Mouse (Mus musculus) bone marrow, adult 2 months (tissue): ENCODE data around the gene Fos. TPM values are rescaled to one million over a fixed set of nuclear protein-coding genes. Genes with fewer than 3 reads are reported as not detected.
A peak's percentile ranks its signal among the peaks of the same experiment; 100 is the strongest.
"Not testable (repeated sequence)": the region's sequence is repeated elsewhere in the genome, so short reads cannot be mapped to it uniquely, and the experiment has no call there.

ENCODE experiments used
- H3K27ac ChIP-seq: fragments of 200-500 bp; 2 replicates; pipeline ENCODE4 v1.5.1; 2012; ENCODE audit warnings: low read depth, mild to moderate bottlenecking, control low read depth, inconsistent platforms, low read length; ENCODE audit not compliant: control insufficient read depth, poor library complexity, insufficient read depth
- H3K4me1 ChIP-seq: fragments of 200-500 bp; 2 replicates; pipeline ENCODE4 v1.6.1; 2011; ENCODE audit warnings: low read length; ENCODE audit not compliant: control insufficient read depth, insufficient read depth
- H3K4me3 ChIP-seq: fragments of 200-500 bp; replicated peaks from 2 replicates; pipeline ENCODE3; 2011; ENCODE audit warnings: mild to moderate bottlenecking, low read depth, low read length, control low read depth; ENCODE audit not compliant: control insufficient read depth
- CTCF ChIP-seq: fragments of 200-500 bp; IDR thresholded peaks from 2 replicates; pipeline ENCODE4 v1.5.1; 2011; ENCODE audit warnings: low read length, control low read depth; ENCODE audit not compliant: control insufficient read depth, insufficient read depth
- POLR2A ChIP-seq: fragments of 200-500 bp; IDR thresholded peaks from 2 replicates; pipeline ENCODE4 v1.6.1; 2011; ENCODE audit warnings: low read depth, mild to moderate bottlenecking, control low read depth, low read length, borderline replicate concordance; ENCODE audit not compliant: control insufficient read depth
- WGBS: fragments of 180-500 bp; shearing (Covaris S2); methylation state at CpG from one replicate; pipeline ENCODE4 v1.1.7; 2018; 5-methylcytosine and 5-hydroxymethylcytosine counted together
- polyA plus RNA-seq: library from polyadenylated mRNA; stranded (reverse); fragments of >200 nt; gene quantifications from 2 replicates; pipeline ENCODE4 v1.2.4, GENCODE M21; 2011; ENCODE audit warnings: low replicate concordance; ENCODE audit not compliant: missing spikeins, insufficient read depth, insufficient read length

The Fos gene
- polyA plus RNA-seq, 1 experiment = 8.6 TPM

GRCm38 (mm10) chr12:85518009-85518408, 44.3 kb downstream of the Fos start:
- 31% methylated on average over 5 of the region's 5 CpGs for WGBS
- Histone ChIP-seq H3K4me1 (no peaks in the 10 kb centered on the region; the same call in 1 of the 2 replicates), H3K27ac (peak overlapping the region; percentile 29), H3K4me3 (no peak overlapping the region)
- TF ChIP-seq POLR2A = no peak
- no peak for TF ChIP-seq CTCF

DNA sequence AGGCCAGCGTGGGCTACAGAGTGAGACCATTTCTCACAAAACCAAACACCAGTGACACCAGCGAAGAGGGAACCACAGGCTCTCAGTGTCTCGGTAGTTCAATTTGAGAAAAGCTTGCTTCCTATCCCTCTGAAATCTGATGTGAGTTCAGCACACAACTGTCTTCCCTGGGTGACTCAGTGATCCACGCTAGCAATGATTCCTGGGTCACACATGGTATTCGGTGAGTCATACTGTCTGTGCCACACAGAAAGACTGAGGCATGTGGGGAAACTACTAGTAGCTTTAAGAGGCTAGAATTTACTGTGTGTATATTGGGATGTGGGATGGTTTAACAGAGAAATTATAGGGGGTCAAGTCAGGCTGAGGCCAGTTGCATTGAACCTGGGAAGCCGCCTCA, 45.9 kb downstream of the Fos start:
- 79% methylated on average over 6 of the region's 6 CpGs for WGBS
- Histone ChIP-seq H3K27ac (no peak overlapping the region), H3K4me3 (no peak overlapping the region), H3K4me1 (no peaks in the 10 kb centered on the region; the same call in 1 of the 2 replicates)
- TF ChIP-seq POLR2A (no peak), CTCF (no peak)

DNA sequence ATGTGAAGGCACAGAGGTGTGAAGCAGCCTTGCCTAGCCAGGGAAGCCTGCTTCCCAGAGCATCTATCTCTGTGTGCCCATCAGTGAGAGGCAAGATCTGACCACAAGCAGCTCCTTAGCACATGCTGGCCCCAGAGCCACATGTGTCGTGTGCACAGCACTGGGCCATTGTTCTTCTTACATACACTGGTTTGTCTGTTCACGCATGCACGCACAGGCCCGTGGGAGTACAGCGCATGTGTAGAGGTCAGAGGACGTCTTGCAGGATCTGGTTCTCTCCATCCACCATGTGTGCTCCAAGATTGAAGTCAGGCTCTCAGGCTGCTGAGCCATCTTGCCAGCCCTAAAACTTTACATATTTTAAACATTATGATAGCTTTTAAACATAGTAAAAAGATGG, 47.4 kb downstream of the Fos start:
- 86% methylated on average over 6 of the region's 6 CpGs for WGBS
- TF ChIP-seq CTCF (no peak), POLR2A (no peak)
- no peak overlapping the region for H3K4me3 ChIP-seq
- no peaks in the 10 kb centered on the region; the same call in 1 of the 2 replicates for H3K4me1 ChIP-seq
- no peak overlapping the region for H3K27ac ChIP-seq

DNA sequence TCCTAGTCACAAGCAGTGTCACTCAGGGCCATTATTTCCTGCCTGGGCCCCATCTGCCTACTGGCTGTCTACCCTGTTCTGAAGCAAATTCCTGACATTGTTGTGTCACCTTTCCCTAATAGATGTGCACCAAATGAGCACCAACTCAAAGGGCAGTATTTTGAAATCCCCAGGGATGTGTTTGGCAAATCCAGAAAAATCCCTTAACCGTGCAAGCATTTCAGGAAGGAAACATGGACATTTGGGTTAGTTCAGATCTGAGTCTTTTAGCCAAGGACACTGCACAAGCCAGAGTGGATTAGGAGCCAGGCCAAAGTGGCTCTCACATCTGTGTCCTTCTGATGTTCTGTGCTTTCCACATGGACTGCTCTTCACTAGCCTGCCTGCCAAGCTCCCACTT, 48.0 kb downstream of the Fos start:
- Histone ChIP-seq H3K4me3 (no peak overlapping the region), H3K4me1 (no peaks in the 10 kb centered on the region; the same call in 1 of the 2 replicates), H3K27ac (no peak overlapping the region)
- WGBS = 62% methylated on average over 1 of the region's 1 CpGs
- no peak for TF ChIP-seq POLR2A
- no peak for TF ChIP-seq CTCF

DNA sequence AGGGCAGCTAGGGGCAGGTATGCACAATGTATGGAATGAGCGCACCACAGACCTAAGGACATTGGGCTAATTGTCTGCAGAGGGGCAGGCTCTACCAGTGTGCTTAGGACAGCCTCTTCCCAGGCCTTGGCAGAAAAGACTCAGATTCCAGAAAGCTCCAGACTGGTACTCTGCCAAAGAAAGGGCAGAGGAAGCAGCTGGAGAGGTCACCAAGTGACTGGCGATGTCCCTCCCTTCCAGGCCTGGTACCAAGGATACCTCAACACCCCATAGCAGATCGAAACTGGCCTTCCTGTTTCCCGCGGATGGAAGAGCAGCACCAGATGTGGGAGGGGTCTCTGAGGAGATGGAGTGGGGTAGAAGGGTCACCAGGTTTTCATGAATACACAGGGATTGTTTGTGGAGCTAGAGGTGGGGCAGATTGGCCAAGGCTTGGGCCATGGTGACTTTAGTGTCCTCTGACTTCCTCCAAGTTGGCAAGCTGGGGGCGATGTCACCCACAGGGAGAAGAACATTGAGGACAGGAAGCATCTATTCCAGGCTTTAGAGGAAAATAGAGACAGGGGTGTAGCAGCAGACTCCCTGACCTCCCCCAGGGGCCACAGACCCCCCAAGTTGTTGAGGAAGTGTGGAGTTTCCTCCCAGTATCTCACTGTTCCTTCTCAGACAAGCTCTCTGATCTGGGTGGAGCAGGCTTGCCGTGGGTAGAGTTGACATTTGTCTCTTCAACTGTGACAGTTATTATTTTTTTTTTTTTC, 49.1 kb downstream of the Fos start:
- WGBS = 51% methylated on average over 7 of the region's 7 CpGs
- H3K27ac ChIP-seq = no peak overlapping the region
- H3K4me3 ChIP-seq = no peak overlapping the region
- TF ChIP-seq POLR2A = no peak
- TF ChIP-seq CTCF = no peak
- H3K4me1 ChIP-seq = no peaks in the 10 kb centered on the region; the same call in 1 of the 2 replicates

GRCm38 (mm10) chr12:85523421-85524192, 49.9 kb downstream of the Fos start:
- no peak overlapping the region for H3K4me3 ChIP-seq
- H3K27ac ChIP-seq = no peak overlapping the region
- H3K4me1 ChIP-seq = no peaks in the 10 kb centered on the region
- WGBS = 66% methylated on average over 14 of the region's 14 CpGs
- TF ChIP-seq CTCF = no peak
- TF ChIP-seq POLR2A = no peak

GRCm38 (mm10) chr12:85524193-85524858, 50.6 kb downstream of the Fos start:
- 69% methylated on average over 8 of the region's 8 CpGs for WGBS
- no peaks in the 10 kb centered on the region for H3K4me1 ChIP-seq
- no peak for TF ChIP-seq POLR2A
- TF ChIP-seq CTCF = no peak
- H3K27ac ChIP-seq = no peak overlapping the region
- H3K4me3 ChIP-seq = no peak overlapping the region

DNA sequence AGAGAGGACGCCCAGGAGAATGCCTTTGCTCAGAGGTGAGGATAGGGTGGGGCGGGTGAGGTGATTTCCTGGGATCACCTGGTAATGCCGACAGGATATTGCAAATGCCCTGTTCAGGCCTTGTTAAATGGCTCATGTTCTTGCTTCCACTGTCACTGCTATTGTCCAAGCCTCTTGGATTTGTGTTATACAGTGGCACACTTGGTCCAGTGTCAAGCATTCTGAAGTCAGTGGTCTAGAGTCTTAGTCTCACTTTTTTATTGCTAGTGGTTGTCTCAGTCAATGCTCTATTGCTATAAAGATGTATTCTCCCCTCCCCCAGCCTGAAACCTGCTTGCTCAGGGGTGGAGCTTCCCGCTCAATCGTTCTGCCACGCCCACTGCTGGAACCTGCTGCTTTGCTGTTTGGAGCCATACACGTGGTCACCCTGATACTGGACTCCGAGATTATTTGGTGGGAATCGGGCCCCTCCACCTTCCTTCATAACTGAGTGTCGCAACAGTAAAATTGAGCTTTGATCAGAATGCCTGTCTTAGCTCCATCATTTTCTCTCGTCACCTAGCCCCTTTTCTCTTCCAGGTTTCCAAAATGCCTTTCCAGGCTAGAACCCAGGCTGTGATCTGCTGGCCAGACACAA, 51.3 kb downstream of the Fos start:
- not testable (repeated sequence) for H3K4me1 ChIP-seq, H3K27ac ChIP-seq, H3K4me3 ChIP-seq
- 74% methylated on average over 11 of the region's 11 CpGs for WGBS

Other genes with a start within 250 kb of the Fos start
- 5.2 and 6.2 TPM in 2 replicates for gene Mlh3, start 203.3 kb upstream of the Fos start, polyA plus RNA-seq
- 8.1 and 20.6 TPM in 2 replicates for gene Acyp1, start 185.5 kb upstream of the Fos start, polyA plus RNA-seq
- gene Zc2hc1c, start 185.3 kb upstream of the Fos start, polyA plus RNA-seq = 0.72 TPM in 1 of 2 replicates, not detected in the other
- gene Nek9, start 134.5 kb upstream of the Fos start, polyA plus RNA-seq = 14.2 and 25.4 TPM in 2 replicates
- gene Tmed10, start 99.0 kb upstream of the Fos start, polyA plus RNA-seq = 39.8 and 59.6 TPM in 2 replicates
- 10.0 and 21.2 TPM in 2 replicates for gene Jdp2, start 125.1 kb downstream of the Fos start, polyA plus RNA-seq
- 4.1 and 11.7 TPM in 2 replicates for gene Batf, start 212.8 kb downstream of the Fos start, polyA plus RNA-seq